Mouse (Mus musculus): ENCODE data around the gene Gm4070. TPM values are rescaled to one million over a fixed set of nuclear protein-coding genes. Genes with fewer than 3 reads are reported as not detected.
"Not testable (repeated sequence)": the region's sequence is repeated elsewhere in the genome, so short reads cannot be mapped to it uniquely, and the experiment has no call there.

Gm4070 gene
- 15.0 TPM for polyA plus RNA-seq (2021)

- ATAC-seq; POLR2A ChIA-PET; H3K27me3 ChIP-seq; DNase-seq (ENCODE audit: low read depth, low spot score); in situ Hi-C loops (cut with MboI; ENCODE audit: low pct_unique_long_range_greater_than_20kb); CTCF ChIA-PET: not testable (repeated sequence)
Observed at GRCm38 (mm10) chr7:105953812-105954211, at the start of gene Gm4070. Gene Gm4070, minus strand, starts transcription at chr7:105953967.

- DNase-seq (ENCODE audit: low read depth, low spot score); H3K27me3 ChIP-seq; in situ Hi-C loops (cut with MboI; ENCODE audit: low pct_unique_long_range_greater_than_20kb); ATAC-seq; POLR2A ChIA-PET; CTCF ChIA-PET: not testable (repeated sequence)
Observed at GRCm38 (mm10) chr7:105954540-105954939, 773 bp upstream of the Gm4070 start.

GRCm38 (mm10) chr7:105952408-105952807 lies 1.4 kb downstream of the Gm4070 start:
- POLR2A ChIA-PET; CTCF ChIA-PET; ATAC-seq; H3K27me3 ChIP-seq; DNase-seq (ENCODE audit: low read depth, low spot score); in situ Hi-C loops (cut with MboI; ENCODE audit: low pct_unique_long_range_greater_than_20kb): not testable (repeated sequence)

- in situ Hi-C loops (cut with MboI; ENCODE audit: low pct_unique_long_range_greater_than_20kb); DNase-seq (ENCODE audit: low read depth, low spot score); POLR2A ChIA-PET; H3K27me3 ChIP-seq; ATAC-seq; CTCF ChIA-PET: not testable (repeated sequence)
Observed at GRCm38 (mm10) chr7:105945238-105945637, 8.5 kb downstream of the Gm4070 start.

GRCm38 (mm10) chr7:105932132-105932531 lies 21.6 kb downstream of the Gm4070 start:
- DNase-seq (ENCODE audit: low read depth, low spot score); POLR2A ChIA-PET; H3K27me3 ChIP-seq; ATAC-seq; CTCF ChIA-PET; in situ Hi-C loops (cut with MboI; ENCODE audit: low pct_unique_long_range_greater_than_20kb): not testable (repeated sequence)

- H3K27me3 ChIP-seq; POLR2A ChIA-PET; CTCF ChIA-PET; DNase-seq (ENCODE audit: low read depth, low spot score); in situ Hi-C loops (cut with MboI; ENCODE audit: low pct_unique_long_range_greater_than_20kb); ATAC-seq: not testable (repeated sequence)
Observed at GRCm38 (mm10) chr7:105883588-105884336, 70.0 kb downstream of the Gm4070 start.

GRCm38 (mm10) chr7:105879717-105880484 lies 73.9 kb downstream of the Gm4070 start:
- CTCF ChIA-PET; DNase-seq (ENCODE audit: low read depth, low spot score); H3K27me3 ChIP-seq; ATAC-seq; POLR2A ChIA-PET; in situ Hi-C loops (cut with MboI; ENCODE audit: low pct_unique_long_range_greater_than_20kb): not testable (repeated sequence)

GRCm38 (mm10) chr7:105855718-105856560 lies 97.8 kb downstream of the Gm4070 start:
- POLR2A ChIA-PET; DNase-seq (ENCODE audit: low read depth, low spot score); H3K27me3 ChIP-seq; ATAC-seq; in situ Hi-C loops (cut with MboI; ENCODE audit: low pct_unique_long_range_greater_than_20kb); CTCF ChIA-PET: not testable (repeated sequence)

Other genes starting within 250 kb of the Gm4070 start
- gene Ilk, start 217.4 kb downstream of the Gm4070 start, polyA plus RNA-seq (2021), result 218 TPM
- gene Rrp8, start 216.6 kb downstream of the Gm4070 start, polyA plus RNA-seq (2021), result 34.0 TPM
- gene Taf10, start 209.6 kb downstream of the Gm4070 start, polyA plus RNA-seq (2021), result 180 TPM
- gene Tpp1, start 201.7 kb downstream of the Gm4070 start, polyA plus RNA-seq (2021), result 211 TPM
- not detected for gene Dchs1, start 166.3 kb downstream of the Gm4070 start, polyA plus RNA-seq (2021)
- gene Mrpl17, start 142.9 kb downstream of the Gm4070 start, polyA plus RNA-seq (2021), result 223 TPM

Measured in Patski (cell line).